Mouse (Mus musculus) kidney, embryonic 14.5 days (tissue): Measurements from ENCODE around the gene Anapc16. TPM values are rescaled to one million over a fixed set of nuclear protein-coding genes. Genes with fewer than 3 reads are reported as not detected.

Experiments
- ATAC-seq: fragments of 200-750 bp; cut with Nextera tagmentation; 2 replicates; pipeline ENCODE4 v1.8.0; 2017; ENCODE audit warnings: moderate number of reproducible peaks, mild to moderate bottlenecking, moderate TSS enrichment, moderate library complexity; ENCODE audit not compliant: low FRiP score, low TSS enrichment
- H3K27ac ChIP-seq: fragments of 300-500 bp; sonication (generic); 2 replicates; pipeline ENCODE4 v1.5.1; 2014; ENCODE audit warnings: low read depth, mild to moderate bottlenecking, low read length, moderate library complexity, mixed read lengths
- H3K27me3 ChIP-seq: fragments of 300-500 bp; sonication (generic); 2 replicates; pipeline ENCODE4 v1.6.1; 2014; ENCODE audit warnings: mild to moderate bottlenecking, low read length; ENCODE audit not compliant: control insufficient read depth, insufficient read depth
- H3K36me3 ChIP-seq: fragments of 300-500 bp; sonication (generic); 2 replicates; pipeline ENCODE4 v1.6.1; 2014; ENCODE audit warnings: low read length, mixed read lengths; ENCODE audit not compliant: control insufficient read depth, insufficient read depth
- H3K4me1 ChIP-seq: fragments of 300-500 bp; sonication (generic); 2 replicates; pipeline ENCODE4 v1.6.1; 2014; ENCODE audit warnings: low read length, mixed read lengths; ENCODE audit not compliant: control insufficient read depth, insufficient read depth
- H3K4me2 ChIP-seq: fragments of 300-500 bp; sonication (generic); replicated peaks from 2 replicates; pipeline ENCODE4 v1.6.1; 2014; ENCODE audit warnings: low read depth, mild to moderate bottlenecking, low read length
- H3K4me3 ChIP-seq: fragments of 300-500 bp; sonication (generic); 2 replicates; pipeline ENCODE4 v1.5.1; 2014; ENCODE audit warnings: mild to moderate bottlenecking, low read length
- H3K9ac ChIP-seq: fragments of 300-500 bp; sonication (generic); 2 replicates; pipeline ENCODE4 v1.6.1; 2014; ENCODE audit warnings: low read depth, mild to moderate bottlenecking, low read length, moderate library complexity
- H3K9me3 ChIP-seq: fragments of 300-500 bp; sonication (generic); 2 replicates; pipeline ENCODE4 v1.6.1; 2016; ENCODE audit warnings: low read length; ENCODE audit not compliant: control insufficient read depth
- WGBS: fragments of 180-500 bp; shearing (Covaris S2); extraction: QIAGEN DNeasy Blood & Tissue Kit; methylation state at CpG from one replicate; pipeline ENCODE4 v1.1.7; 2014; 5-methylcytosine and 5-hydroxymethylcytosine counted together
- polyA plus RNA-seq: library from polyadenylated mRNA; unstranded; fragments of >200 nt; fragmentation: Nextera tagmentation; extraction: Ambion mirVana; gene quantifications from 2 replicates; pipeline ENCODE4 v1.2.1, GENCODE M21; 2014

The Anapc16 gene
- polyA plus RNA-seq, 1 experiment from 2014 or later, result 106 TPM

DNA sequence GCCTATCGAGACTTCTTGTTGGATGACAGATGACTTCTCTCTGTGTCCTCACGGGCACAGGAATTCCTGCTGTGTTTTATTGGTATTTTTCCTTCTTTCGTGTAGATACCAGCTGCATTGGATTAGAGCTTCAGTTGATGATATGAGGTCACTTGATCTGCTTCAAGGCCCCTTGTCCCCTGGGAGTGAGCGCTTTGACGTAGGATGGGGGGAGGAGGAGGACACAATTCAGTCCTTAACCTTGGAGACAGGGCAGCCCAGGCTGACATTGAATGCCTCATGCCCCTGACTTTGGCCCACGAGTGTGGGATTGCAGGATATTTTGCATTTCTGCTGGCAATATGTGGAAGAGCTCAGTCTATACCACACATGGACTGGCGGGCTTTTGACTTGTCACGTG is 28.6 kb upstream of the Anapc16 start:
- WGBS, result 58% methylated on average over 8 of the region's 8 CpGs
- H3K9me3 ChIP-seq, result no peaks in the 10 kb centered on the region
- no peak for ATAC-seq
- peaks cover 29% of the 10 kb centered on the region for H3K4me1 ChIP-seq
- no peak overlapping the region for H3K9ac ChIP-seq
- H3K27me3 ChIP-seq, result no peaks in the 10 kb centered on the region
- H3K4me2 ChIP-seq, result no peak overlapping the region
- H3K27ac ChIP-seq, result no peak overlapping the region
- H3K4me3 ChIP-seq, result no peak overlapping the region
- H3K36me3 ChIP-seq, result no peaks in the 10 kb centered on the region

DNA sequence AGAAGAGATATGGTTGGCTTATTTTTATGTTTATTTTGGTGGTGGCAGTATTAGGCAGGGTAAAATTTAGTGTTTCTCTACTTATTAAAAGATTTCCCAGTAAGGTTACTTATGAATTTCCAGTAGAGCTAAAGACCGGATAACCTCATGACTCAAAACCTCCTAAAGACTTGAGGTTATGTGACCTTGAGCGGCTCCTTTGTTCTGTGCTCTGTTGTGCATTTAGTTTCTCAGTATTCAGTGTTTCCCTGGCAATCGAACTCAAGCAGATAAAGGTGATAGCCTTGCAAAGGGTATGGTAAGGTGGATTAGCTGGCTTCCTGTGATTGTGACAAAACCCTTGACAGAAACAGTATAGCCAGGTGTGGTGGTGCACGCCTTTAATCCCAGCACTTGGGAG is 26.5 kb upstream of the Anapc16 start:
- Histone ChIP-seq H3K4me2 (no peak overlapping the region), H3K9ac (no peak overlapping the region), H3K36me3 (no peaks in the 10 kb centered on the region), H3K27ac (0 out of 2 replicates have a peak overlapping the region, but pooled peaks have one; percentile 63), H3K4me1 (peaks cover 36% of the 10 kb centered on the region), H3K9me3 (no peaks in the 10 kb centered on the region), H3K27me3 (no peaks in the 10 kb centered on the region), H3K4me3 (no peak overlapping the region)
- ATAC-seq, result no peak
- WGBS, result 77% methylated on average over 4 of the region's 4 CpGs

DNA sequence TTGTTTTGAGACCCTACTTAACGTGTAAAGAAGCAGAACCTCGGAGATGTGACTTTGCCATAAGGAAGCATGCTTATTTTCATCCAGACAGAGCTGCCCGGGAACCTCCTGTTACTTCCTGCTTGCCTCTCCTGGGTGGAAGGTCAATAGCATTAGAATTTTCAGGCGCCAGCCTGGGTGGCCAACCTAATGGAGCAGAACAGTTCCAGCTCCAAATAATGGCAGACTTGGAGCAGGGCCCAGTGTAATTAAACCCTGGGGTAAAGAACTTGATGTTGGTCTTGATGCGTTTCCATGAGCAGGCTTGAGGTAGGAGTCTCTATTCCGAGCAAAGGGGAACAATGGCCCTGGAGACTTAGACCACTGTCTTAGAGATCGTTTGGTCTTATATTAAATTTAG is 26.0 kb upstream of the Anapc16 start:
- peak; percentile 65 for ATAC-seq
- Histone ChIP-seq H3K27me3 (no peaks in the 10 kb centered on the region), H3K27ac (peak overlapping the region; percentile 63), H3K4me3 (no peak overlapping the region), H3K4me2 (no peak overlapping the region), H3K9ac (no peak overlapping the region), H3K36me3 (no peaks in the 10 kb centered on the region), H3K9me3 (no peaks in the 10 kb centered on the region), H3K4me1 (peaks cover 36% of the 10 kb centered on the region)
- 37% methylated on average over 7 of the region's 7 CpGs for WGBS

DNA sequence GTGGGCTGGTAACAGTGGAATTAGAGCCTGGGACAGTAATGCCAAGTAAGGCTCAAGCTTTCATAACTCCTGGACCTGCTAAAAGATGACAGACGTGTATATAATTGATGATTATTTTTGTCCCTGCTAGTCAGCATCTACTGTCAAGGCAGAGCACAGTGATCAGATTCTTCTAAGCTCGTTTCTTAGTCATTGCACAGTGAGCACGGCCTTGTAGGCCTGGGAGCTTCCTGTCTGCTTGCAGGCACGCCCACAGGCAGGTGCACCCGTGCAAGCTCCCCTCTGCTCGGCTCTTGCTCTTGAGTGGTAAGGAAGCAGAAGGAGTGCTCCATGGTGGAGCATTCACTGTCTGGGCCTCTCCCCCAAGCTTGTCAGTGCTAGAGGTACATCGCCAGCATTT is 25.2 kb upstream of the Anapc16 start:
- no peaks in the 10 kb centered on the region for H3K9me3 ChIP-seq
- no peak for ATAC-seq
- H3K4me2 ChIP-seq, result no peak overlapping the region
- H3K9ac ChIP-seq, result no peak overlapping the region
- H3K27ac ChIP-seq, result peak overlapping the region; percentile 63
- no peaks in the 10 kb centered on the region for H3K36me3 ChIP-seq
- H3K4me1 ChIP-seq, result peaks cover 35% of the 10 kb centered on the region
- H3K27me3 ChIP-seq, result no peaks in the 10 kb centered on the region
- WGBS, result 59% methylated on average over 7 of the region's 7 CpGs
- H3K4me3 ChIP-seq, result no peak overlapping the region

GRCm38 (mm10) chr10:60027619-60028084 is 24.7 kb upstream of the Anapc16 start:
- no peak overlapping the region for H3K9ac ChIP-seq
- ATAC-seq, result no peak
- no peak overlapping the region; the same call in 1 of the 2 replicates for H3K27ac ChIP-seq
- H3K27me3 ChIP-seq, result no peaks in the 10 kb centered on the region
- H3K4me2 ChIP-seq, result no peak overlapping the region
- H3K4me1 ChIP-seq, result peaks cover 31% of the 10 kb centered on the region
- H3K4me3 ChIP-seq, result no peak overlapping the region
- H3K9me3 ChIP-seq, result no peaks in the 10 kb centered on the region
- WGBS, result 33% methylated on average over 2 of the region's 2 CpGs
- H3K36me3 ChIP-seq, result no peaks in the 10 kb centered on the region

DNA sequence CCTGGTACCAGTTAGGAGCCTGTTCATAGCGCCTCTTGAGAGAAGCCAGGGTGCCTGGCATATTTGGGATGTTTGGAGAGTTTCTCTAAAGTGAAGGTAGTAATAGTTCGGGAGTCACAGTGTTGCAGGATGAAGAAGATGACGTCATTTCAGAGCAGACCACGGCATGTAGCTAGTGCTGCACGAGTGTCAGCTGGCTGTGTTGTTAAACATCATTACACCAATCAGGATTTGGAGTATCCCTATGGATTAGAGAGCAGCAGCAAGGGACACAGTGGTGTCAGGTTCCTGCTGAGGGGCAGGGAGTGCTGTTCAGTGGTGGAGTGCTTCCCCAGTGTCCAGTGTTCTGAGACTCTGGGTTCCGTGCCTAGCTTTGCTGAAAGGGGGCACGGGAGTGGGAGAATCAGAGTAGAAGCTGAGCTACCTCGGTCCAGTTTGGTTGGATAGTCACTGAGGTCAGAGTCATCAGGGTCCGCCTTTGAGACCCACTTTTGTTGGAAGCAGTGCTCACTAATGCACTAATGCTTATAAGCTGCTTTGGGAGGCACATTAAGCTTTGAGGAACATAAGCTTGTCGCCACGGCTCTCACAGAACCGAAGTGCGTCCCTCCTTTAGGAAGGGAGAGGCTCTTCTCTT is 23.9 kb upstream of the Anapc16 start:
- Histone ChIP-seq H3K36me3 (0 out of 2 replicates have a peak, but pooled peaks cover 6% of the 10 kb centered on the region), H3K27ac (no peak overlapping the region), H3K4me1 (peaks cover 27% of the 10 kb centered on the region), H3K9ac (0 out of 2 replicates have a peak overlapping the region, but pooled peaks have one; percentile 4), H3K27me3 (no peaks in the 10 kb centered on the region), H3K4me3 (no peak overlapping the region), H3K4me2 (no peak overlapping the region), H3K9me3 (no peaks in the 10 kb centered on the region)
- no peak for ATAC-seq
- 49% methylated on average over 13 of the region's 13 CpGs for WGBS

GRCm38 (mm10) chr10:60023751-60024150 is 20.8 kb upstream of the Anapc16 start:
- Histone ChIP-seq H3K9ac (no peak overlapping the region), H3K27ac (no peak overlapping the region), H3K4me3 (no peak overlapping the region), H3K9me3 (no peaks in the 10 kb centered on the region), H3K4me2 (no peak overlapping the region), H3K36me3 (peaks cover 8% of the 10 kb centered on the region; the same call in 1 of the 2 replicates), H3K27me3 (no peaks in the 10 kb centered on the region), H3K4me1 (peaks cover 27% of the 10 kb centered on the region)
- no peak for ATAC-seq
- 92% methylated on average over 1 of the region's 1 CpGs for WGBS

- no peaks in the 10 kb centered on the region for H3K9me3 ChIP-seq
- WGBS, result 73% methylated on average over 2 of the region's 2 CpGs
- no peak for ATAC-seq
- H3K27ac ChIP-seq, result no peak overlapping the region
- no peak overlapping the region for H3K4me2 ChIP-seq
- H3K4me3 ChIP-seq, result no peak overlapping the region
- no peaks in the 10 kb centered on the region for H3K4me1 ChIP-seq
- H3K9ac ChIP-seq, result no peak overlapping the region
- H3K27me3 ChIP-seq, result no peaks in the 10 kb centered on the region
- H3K36me3 ChIP-seq, result peaks cover 26% of the 10 kb centered on the region; the same call in 1 of the 2 replicates
These were observed 16.4 kb upstream of the Anapc16 start for GRCm38 (mm10) chr10:60019299-60019698.

DNA sequence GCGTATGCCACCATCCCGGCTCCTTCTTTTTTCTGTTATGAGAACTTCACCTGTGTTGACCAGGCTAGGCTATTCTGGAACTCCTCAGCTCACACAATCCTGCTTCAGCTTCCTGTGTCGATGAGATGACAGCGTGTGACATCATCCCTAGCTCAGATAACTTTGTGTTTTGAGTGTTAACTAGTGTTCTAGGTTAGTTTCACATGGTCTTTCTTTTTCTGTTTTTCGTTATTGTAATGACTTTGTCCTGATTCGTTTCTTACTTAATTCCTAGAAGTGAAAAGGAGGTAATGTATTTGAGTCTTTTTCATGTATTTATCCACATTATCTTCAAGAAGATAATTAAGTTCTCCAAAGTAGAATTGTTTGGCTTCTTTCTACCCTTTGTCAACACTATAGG is 13.3 kb upstream of the Anapc16 start:
- Histone ChIP-seq H3K9me3 (no peaks in the 10 kb centered on the region), H3K9ac (no peak overlapping the region), H3K4me3 (no peak overlapping the region), H3K4me1 (no peaks in the 10 kb centered on the region), H3K27me3 (no peaks in the 10 kb centered on the region), H3K36me3 (peaks cover 36% of the 10 kb centered on the region; the same call in 1 of the 2 replicates), H3K27ac (no peak overlapping the region), H3K4me2 (no peak overlapping the region)
- WGBS, result 94% methylated on average over 6 of the region's 6 CpGs
- ATAC-seq, result no peak
